Mouse (Mus musculus) neural tube, embryonic 12.5 days (tissue): ENCODE measurements around the gene Rph3al. TPM values are rescaled to one million over a fixed set of nuclear protein-coding genes. Genes with fewer than 3 reads are reported as not detected.

Experiments used
- ATAC-seq: fragments of 200-750 bp; cut with Nextera tagmentation; 2 replicates; pipeline ENCODE4 v1.8.0; 2017; ENCODE audit warnings: low read depth, mild to moderate bottlenecking, moderate TSS enrichment, moderate library complexity; ENCODE audit not compliant: low FRiP score
- H3K27ac ChIP-seq: fragments of 300-500 bp; sonication (generic); 2 replicates; pipeline ENCODE4 v1.5.1; 2016
- H3K27me3 ChIP-seq: fragments of 300-500 bp; sonication (generic); replicated peaks from 2 replicates; pipeline ENCODE4 v1.6.1; 2016; ENCODE audit warnings: mild to moderate bottlenecking
- H3K36me3 ChIP-seq: fragments of 300-500 bp; sonication (generic); 2 replicates; pipeline ENCODE4 v1.6.1; 2016; ENCODE audit warnings: mild to moderate bottlenecking
- H3K4me1 ChIP-seq: fragments of 300-500 bp; sonication (generic); 2 replicates; pipeline ENCODE4 v1.6.1; 2016
- H3K4me2 ChIP-seq: fragments of 300-500 bp; sonication (generic); replicated peaks from 2 replicates; pipeline ENCODE4 v1.6.1; 2016; ENCODE audit warnings: mild to moderate bottlenecking
- H3K4me3 ChIP-seq: fragments of 300-500 bp; sonication (generic); 2 replicates; pipeline ENCODE4 v1.5.1; 2016
- H3K9ac ChIP-seq: fragments of 300-500 bp; sonication (generic); 2 replicates; pipeline ENCODE4 v1.6.1; 2016; ENCODE audit warnings: mild to moderate bottlenecking
- H3K9me3 ChIP-seq: fragments of 300-500 bp; sonication (generic); 2 replicates; pipeline ENCODE4 v1.6.1; 2016; ENCODE audit warnings: mild to moderate bottlenecking
- WGBS: fragments of 180-500 bp; shearing (Covaris S2); methylation state at CpG from one replicate; pipeline ENCODE4 v1.1.7; 2016; 5-methylcytosine and 5-hydroxymethylcytosine counted together
- polyA plus RNA-seq: library from polyadenylated mRNA; unstranded; fragments of >200 nt; fragmentation: Nextera tagmentation; extraction: Ambion mirVana; gene quantifications from 2 replicates; pipeline ENCODE4 v1.2.1, GENCODE M21; 2016

Gene Rph3al
- polyA plus RNA-seq, 1 experiment from 2014 or later, result 1.1 TPM

GRCm38 (mm10) chr11:75830386-75830785, 107.8 kb downstream of the Rph3al start:
- H3K27me3 ChIP-seq, result no peaks in the 10 kb centered on the region
- ATAC-seq, result no peak
- no peaks in the 10 kb centered on the region for H3K9me3 ChIP-seq

DNA sequence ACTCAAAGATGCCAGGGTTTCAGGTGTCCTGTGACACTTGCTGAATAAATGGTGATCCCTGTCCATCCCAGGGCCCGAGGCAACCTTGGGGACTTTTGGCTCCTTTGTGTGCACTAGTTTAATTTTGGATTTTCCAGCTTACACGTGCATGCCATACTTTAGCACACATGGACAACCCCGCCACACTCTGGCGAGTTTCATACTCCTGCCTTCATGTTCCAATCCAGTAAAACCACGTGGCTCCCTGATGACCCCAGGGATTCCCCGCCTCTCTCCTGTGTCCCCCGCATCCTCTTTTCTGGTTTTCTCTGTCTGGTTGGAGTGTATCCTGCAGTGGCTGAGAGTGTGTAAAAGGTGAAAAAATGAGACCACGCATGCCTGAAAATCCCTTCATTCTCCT, 110.8 kb downstream of the Rph3al start:
- no peaks in the 10 kb centered on the region for H3K4me1 ChIP-seq
- no peaks in the 10 kb centered on the region for H3K27me3 ChIP-seq
- H3K9me3 ChIP-seq, result no peaks in the 10 kb centered on the region
- ATAC-seq, result no peak
- H3K4me3 ChIP-seq, result no peak overlapping the region
- 82% methylated on average over 8 of the region's 8 CpGs for WGBS
- H3K36me3 ChIP-seq, result no peaks in the 10 kb centered on the region
- no peak overlapping the region for H3K27ac ChIP-seq
- H3K4me2 ChIP-seq, result no peak overlapping the region
- no peak overlapping the region for H3K9ac ChIP-seq

More at GRCm38 (mm10) chr11:75830386-75830785, 107.8 kb downstream of the Rph3al start:
- H3K27ac ChIP-seq, result no peak overlapping the region
- no peak overlapping the region for H3K4me2 ChIP-seq
- no peak overlapping the region for H3K4me3 ChIP-seq
- no peaks in the 10 kb centered on the region for H3K36me3 ChIP-seq
- WGBS, result 90% methylated on average over 3 of the region's 3 CpGs
- H3K4me1 ChIP-seq, result no peaks in the 10 kb centered on the region
- H3K9ac ChIP-seq, result no peak overlapping the region

GRCm38 (mm10) chr11:75823506-75823905, 114.7 kb downstream of the Rph3al start:
- Histone ChIP-seq H3K36me3 (no peaks in the 10 kb centered on the region), H3K4me2 (no peak overlapping the region), H3K9me3 (no peaks in the 10 kb centered on the region), H3K4me3 (no peak overlapping the region), H3K9ac (no peak overlapping the region), H3K27ac (no peak overlapping the region), H3K4me1 (no peaks in the 10 kb centered on the region), H3K27me3 (no peaks in the 10 kb centered on the region)
- WGBS, result 55% methylated on average over 7 of the region's 7 CpGs
- no peak for ATAC-seq

GRCm38 (mm10) chr11:75813085-75813484, 125.1 kb downstream of the Rph3al start:
- H3K4me2 ChIP-seq, result no peak overlapping the region
- 68% methylated on average over 10 of the region's 10 CpGs for WGBS
- H3K27me3 ChIP-seq, result no peaks in the 10 kb centered on the region

DNA sequence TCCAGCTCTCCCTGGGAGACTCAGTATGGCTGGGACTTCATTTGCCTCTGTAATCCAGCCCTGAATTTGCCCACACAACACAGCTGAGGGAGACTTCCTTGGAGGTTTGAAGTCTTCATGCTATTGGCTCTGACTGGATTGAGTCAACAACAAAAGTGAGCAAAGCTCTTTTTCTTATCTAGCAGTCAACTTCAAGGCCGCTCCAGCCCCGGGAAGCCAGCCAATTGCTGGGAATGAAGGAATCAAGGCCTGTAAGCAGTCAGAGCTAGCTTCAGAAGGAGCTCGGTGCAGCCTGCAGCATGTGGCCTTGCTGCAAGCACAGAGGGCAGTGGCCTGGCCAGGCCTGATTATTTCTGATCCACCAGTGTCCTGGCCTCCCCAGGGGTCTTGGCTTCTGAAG, 126.3 kb downstream of the Rph3al start:
- Histone ChIP-seq H3K4me1 (no peaks in the 10 kb centered on the region), H3K36me3 (no peaks in the 10 kb centered on the region), H3K4me3 (no peak overlapping the region), H3K9ac (no peak overlapping the region), H3K27ac (no peak overlapping the region), H3K27me3 (no peaks in the 10 kb centered on the region), H3K4me2 (no peak overlapping the region), H3K9me3 (no peaks in the 10 kb centered on the region)
- no peak for ATAC-seq
- 67% methylated on average over 3 of the region's 3 CpGs for WGBS

More at GRCm38 (mm10) chr11:75813085-75813484, 125.1 kb downstream of the Rph3al start:
- no peaks in the 10 kb centered on the region for H3K4me1 ChIP-seq
- H3K9ac ChIP-seq, result no peak overlapping the region
- H3K9me3 ChIP-seq, result no peaks in the 10 kb centered on the region
- no peak overlapping the region for H3K4me3 ChIP-seq
- no peak overlapping the region for H3K27ac ChIP-seq
- no peaks in the 10 kb centered on the region for H3K36me3 ChIP-seq
- ATAC-seq, result no peak

DNA sequence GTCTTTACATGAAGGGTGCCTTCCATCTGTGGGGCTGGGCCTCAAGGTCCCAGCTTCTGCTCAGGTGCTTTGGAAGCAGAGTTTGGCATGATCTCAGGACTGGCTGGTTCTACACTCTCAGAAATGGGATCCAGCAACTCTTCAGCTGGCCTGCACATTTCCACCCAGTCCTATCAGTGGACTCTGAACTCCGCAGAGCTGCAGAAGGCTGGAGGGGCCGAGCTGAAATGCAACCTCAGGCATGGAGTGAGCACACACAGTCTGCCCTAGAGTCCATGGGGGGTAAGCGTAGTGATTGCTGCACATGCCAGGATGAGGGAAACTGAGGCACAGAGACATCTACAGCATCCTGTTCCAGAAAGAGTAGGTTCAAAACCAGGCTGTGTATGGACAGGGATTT, 127.7 kb downstream of the Rph3al start:
- no peak for ATAC-seq
- no peak overlapping the region for H3K4me3 ChIP-seq
- H3K4me2 ChIP-seq, result no peak overlapping the region
- no peak overlapping the region for H3K9ac ChIP-seq
- H3K36me3 ChIP-seq, result no peaks in the 10 kb centered on the region
- 91% methylated on average over 3 of the region's 3 CpGs for WGBS
- H3K27ac ChIP-seq, result no peak overlapping the region
- H3K9me3 ChIP-seq, result no peaks in the 10 kb centered on the region
- no peaks in the 10 kb centered on the region for H3K4me1 ChIP-seq
- no peaks in the 10 kb centered on the region for H3K27me3 ChIP-seq

DNA sequence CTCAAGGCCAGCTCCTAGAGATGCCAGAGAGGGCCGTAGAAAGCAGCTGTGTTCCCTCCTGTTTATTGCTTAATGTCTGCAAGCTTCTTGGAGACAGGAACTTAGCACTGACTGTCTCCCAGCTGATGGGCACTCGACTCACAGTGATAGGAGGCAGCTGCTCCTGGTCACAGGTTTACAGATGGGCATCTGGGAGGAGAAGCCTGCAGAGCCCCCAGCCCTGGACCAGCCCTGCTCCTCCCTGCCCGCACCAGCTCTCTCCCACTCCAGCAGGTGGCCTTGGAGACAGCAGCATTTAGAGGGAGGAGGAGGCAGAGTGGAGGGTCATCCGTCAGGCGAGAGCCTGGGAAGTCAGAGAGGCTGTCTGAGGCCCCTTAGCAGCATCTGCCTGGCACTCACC, 130.7 kb downstream of the Rph3al start:
- WGBS, result 25% methylated on average over 5 of the region's 5 CpGs
- no peak overlapping the region for H3K4me2 ChIP-seq
- H3K4me1 ChIP-seq, result no peaks in the 10 kb centered on the region
- no peaks in the 10 kb centered on the region for H3K36me3 ChIP-seq
- ATAC-seq, result no peak
- no peaks in the 10 kb centered on the region for H3K9me3 ChIP-seq
- H3K27me3 ChIP-seq, result no peaks in the 10 kb centered on the region
- no peak overlapping the region for H3K4me3 ChIP-seq
- no peak overlapping the region for H3K9ac ChIP-seq
- no peak overlapping the region for H3K27ac ChIP-seq

- Histone ChIP-seq H3K4me2 (no peak overlapping the region), H3K9ac (no peak overlapping the region), H3K27ac (no peak overlapping the region), H3K4me1 (peaks cover 6% of the 10 kb centered on the region), H3K4me3 (no peak overlapping the region), H3K36me3 (no peaks in the 10 kb centered on the region), H3K27me3 (peaks cover 8% of the 10 kb centered on the region), H3K9me3 (no peaks in the 10 kb centered on the region)
- WGBS, result 89% methylated on average over 7 of the region's 7 CpGs
- no peak for ATAC-seq
Observed at GRCm38 (mm10) chr11:75801771-75802550, 136.3 kb downstream of the Rph3al start.

GRCm38 (mm10) chr11:75801369-75801768, 136.9 kb downstream of the Rph3al start:
- H3K4me2 ChIP-seq, result no peak overlapping the region
- H3K4me1 ChIP-seq, result peaks cover 6% of the 10 kb centered on the region
- no peak overlapping the region for H3K4me3 ChIP-seq
- peaks cover 14% of the 10 kb centered on the region for H3K27me3 ChIP-seq
- no peak for ATAC-seq
- H3K9ac ChIP-seq, result no peak overlapping the region
- H3K36me3 ChIP-seq, result no peaks in the 10 kb centered on the region
- no peak overlapping the region for H3K27ac ChIP-seq
- 83% methylated on average over 4 of the region's 4 CpGs for WGBS
- H3K9me3 ChIP-seq, result no peaks in the 10 kb centered on the region

- H3K36me3 ChIP-seq, result no peaks in the 10 kb centered on the region
- peaks cover 21% of the 10 kb centered on the region for H3K4me1 ChIP-seq
- no peak for ATAC-seq
- no peak overlapping the region for H3K9ac ChIP-seq
- no peak overlapping the region for H3K4me3 ChIP-seq
- 75% methylated on average over 13 of the region's 13 CpGs for WGBS
- H3K9me3 ChIP-seq, result no peaks in the 10 kb centered on the region
- H3K4me2 ChIP-seq, result peak overlapping the region; percentile 70
- peaks cover 55% of the 10 kb centered on the region for H3K27me3 ChIP-seq
- no peak overlapping the region for H3K27ac ChIP-seq
Observed at GRCm38 (mm10) chr11:75796536-75797246, 141.5 kb downstream of the Rph3al start.

DNA sequence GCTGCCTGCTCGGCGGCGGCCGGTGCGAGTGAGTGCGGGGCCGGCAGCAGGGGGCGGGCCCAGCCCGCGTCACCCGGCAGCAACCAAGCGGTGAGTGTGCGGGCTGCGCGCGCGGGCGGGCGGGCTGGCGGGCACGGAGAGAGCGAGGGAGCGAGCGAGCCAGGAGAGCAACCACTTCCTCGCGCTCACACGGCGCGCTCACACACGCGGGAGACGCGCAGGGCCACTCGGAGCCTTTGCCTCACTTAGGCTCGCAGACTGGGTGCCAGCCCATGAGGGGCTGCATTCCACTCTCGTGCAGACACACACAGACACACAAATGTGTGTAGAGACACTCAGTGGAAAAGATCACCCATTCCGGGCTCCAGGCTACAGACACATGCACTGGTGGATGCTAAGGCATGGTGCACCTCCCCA, 142.2 kb downstream of the Rph3al start, which contains the start of gene Doc2b:
Gene Doc2b, minus strand, starts transcription at position 21 of the 417 bp plus-strand sequence.
- 5% methylated on average over 37 of the region's 37 CpGs for WGBS
- Histone ChIP-seq H3K27ac (no peak within 1 kb of the TSS), H3K4me1 (peaks cover 21% of the 10 kb centered on the region), H3K27me3 (peaks cover 55% of the 10 kb centered on the region), H3K4me2 (peak within 1 kb of the TSS; percentile 70), H3K4me3 (peak within 1 kb of the TSS; percentile 52), H3K9me3 (no peaks in the 10 kb centered on the region), H3K36me3 (no peaks in the 10 kb centered on the region), H3K9ac (peak within 1 kb of the TSS; percentile 48)
- ATAC-seq, result peak; percentile 68

GRCm38 (mm10) chr11:75795321-75795636, 142.9 kb downstream of the Rph3al start:
- H3K9me3 ChIP-seq, result no peaks in the 10 kb centered on the region
- H3K27ac ChIP-seq, result no peak overlapping the region
- H3K4me1 ChIP-seq, result peaks cover 21% of the 10 kb centered on the region
- ATAC-seq, result no peak
- peak overlapping the region; percentile 70 for H3K4me2 ChIP-seq
- peaks cover 55% of the 10 kb centered on the region for H3K27me3 ChIP-seq
- H3K36me3 ChIP-seq, result no peaks in the 10 kb centered on the region
- peak overlapping the region; percentile 52 for H3K4me3 ChIP-seq
- WGBS, result 1% methylated on average over 42 of the region's 42 CpGs
- H3K9ac ChIP-seq, result peak overlapping the region; percentile 48
